Mouse (Mus musculus) layer of hippocampus, adult 8-10 months (tissue): Measurements from ENCODE around the gene Fcor. TPM values are rescaled to one million over a fixed set of nuclear protein-coding genes. Genes with fewer than 3 reads are reported as not detected.

Experiments
- DNase-seq, 2 experiments: peaks; one replicate each; pipeline ENCODE4 v3.0.0; 2022; ENCODE audit warnings: low spot score in 2 of 2
- total RNA-seq, 4 experiments: library from RNA; stranded (reverse); gene quantifications; 2 replicates each; pipeline ENCODE4 v1.2.4; 2022

Fcor gene
- total RNA-seq, 4 experiments from 2014 or later, result 9.9 to 18.1 (median 14.7) TPM

- DNase-seq, result peak; percentile 90 to 95
These were observed 4.2 kb upstream of the Fcor start, which contains the start of gene Trappc5 for GRCm38 (mm10) chr8:3676131-3676992. Gene Trappc5, plus strand, starts transcription at chr8:3676299.

- DNase-seq, result no peak
These were observed 2.5 kb upstream of the Fcor start for GRCm38 (mm10) chr8:3674671-3675070.

GRCm38 (mm10) chr8:3670388-3670787, 1.8 kb downstream of the Fcor start:
- DNase-seq, result no peak

GRCm38 (mm10) chr8:3665507-3665906, 6.7 kb downstream of the Fcor start, which contains the start of gene Mcemp1:
Gene Mcemp1, plus strand, starts transcription at chr8:3665754.
- DNase-seq, result no peak

GRCm38 (mm10) chr8:3664405-3664804, 7.8 kb downstream of the Fcor start:
- DNase-seq, result no peak

GRCm38 (mm10) chr8:3660889-3661288, 11.3 kb downstream of the Fcor start:
- no peak for DNase-seq

- DNase-seq, result no peak
These were observed 15.3 kb downstream of the Fcor start for GRCm38 (mm10) chr8:3656725-3657381.

GRCm38 (mm10) chr8:3655526-3655925, 16.6 kb downstream of the Fcor start, which contains the start of gene Retn:
Gene Retn, plus strand, starts transcription at chr8:3655770.
- DNase-seq, result no peak

- no peak for DNase-seq
These were observed 17.2 kb downstream of the Fcor start for GRCm38 (mm10) chr8:3654726-3655508.

GRCm38 (mm10) chr8:3652845-3653244, 19.3 kb downstream of the Fcor start:
- DNase-seq, result no peak

- no peak for DNase-seq
These were observed 23.2 kb downstream of the Fcor start for GRCm38 (mm10) chr8:3648990-3649389.

GRCm38 (mm10) chr8:3648268-3648667, 23.9 kb downstream of the Fcor start:
- no peak for DNase-seq

GRCm38 (mm10) chr8:3647561-3647960, 24.6 kb downstream of the Fcor start:
- DNase-seq, result no peak

- no peak for DNase-seq
These were observed 25.2 kb downstream of the Fcor start for GRCm38 (mm10) chr8:3646824-3647531.

- no peak for DNase-seq
These were observed 26.4 kb downstream of the Fcor start for GRCm38 (mm10) chr8:3645804-3646203.

GRCm38 (mm10) chr8:3631478-3631875, 40.7 kb downstream of the Fcor start:
- no peak for DNase-seq

GRCm38 (mm10) chr8:3630647-3631477, 41.3 kb downstream of the Fcor start, which contains the start of gene Stxbp2:
Gene Stxbp2, plus strand, starts transcription at chr8:3630955.
- peak in 1 of 2 experiments; percentile 67 for DNase-seq

GRCm38 (mm10) chr8:3628014-3628413, 44.1 kb downstream of the Fcor start:
- no peak for DNase-seq

- DNase-seq, result no peak
These were observed 45.2 kb downstream of the Fcor start for GRCm38 (mm10) chr8:3626971-3627370.

GRCm38 (mm10) chr8:3625445-3625844, 46.7 kb downstream of the Fcor start, which contains the start of gene Pcp2:
Gene Pcp2, minus strand, starts transcription at chr8:3625545.
- DNase-seq, result no peak
